Mouse (Mus musculus): ENCODE data around the gene Fam110a.

- no peak for TF ChIP-seq CTCF (IDR thresholded peaks at IDR 0.05; ENCODE audit: control insufficient read depth, insufficient read depth, insufficient read length)
- TF ChIP-seq MAX (IDR thresholded peaks at IDR 0.05) = no peak
- TF ChIP-seq USF1 (IDR thresholded peaks at IDR 0.05; ENCODE audit: low read depth) = no peak
- no peak for TF ChIP-seq MYOD1 (IDR thresholded peaks at IDR 0.05; ENCODE audit: control insufficient read depth, insufficient read length, low read depth)
These were observed 6.9 kb upstream of the Fam110a start for GRCm38 (mm10) chr2:151986958-151987357.

Data from C2C12 (cell line).